Mouse (Mus musculus) heart, embryonic 16.5 days (tissue): Measurements from ENCODE around the gene Klhdc7b. TPM values are rescaled to one million over a fixed set of nuclear protein-coding genes. Genes with fewer than 3 reads are reported as not detected.

Experiments
- polyA plus RNA-seq: library from polyadenylated mRNA; unstranded; fragments of >200 nt; fragmentation: Nextera tagmentation; extraction: Ambion mirVana; gene quantifications from 2 replicates; pipeline ENCODE4 v1.2.1, GENCODE M21; 2015

Gene Klhdc7b
- polyA plus RNA-seq, 1 experiment from 2014 or later = not detected

Other genes starting within 250 kb of the Klhdc7b start
- 17.7 and 18.4 TPM in 2 replicates for gene Mapk12, start 244.2 kb upstream of the Klhdc7b start, polyA plus RNA-seq
- 3.6 and 4.1 TPM in 2 replicates for gene Mapk11, start 235.3 kb upstream of the Klhdc7b start, polyA plus RNA-seq
- gene Plxnb2, start 204.1 kb upstream of the Klhdc7b start, polyA plus RNA-seq = 91.8 and 104 TPM in 2 replicates
- 18.9 and 19.0 TPM in 2 replicates for gene Dennd6b, start 188.4 kb upstream of the Klhdc7b start, polyA plus RNA-seq
- 18.2 and 21.3 TPM in 2 replicates for gene Ppp6r2, start 173.4 kb upstream of the Klhdc7b start, polyA plus RNA-seq
- 43.0 and 43.6 TPM in 2 replicates for gene Sbf1, start 69.6 kb upstream of the Klhdc7b start, polyA plus RNA-seq
- gene Adm2, start 62.2 kb upstream of the Klhdc7b start, polyA plus RNA-seq = 0.19 and 0.42 TPM in 2 replicates
- not detected in 2 replicates for gene Miox, start 50.5 kb upstream of the Klhdc7b start, polyA plus RNA-seq
- gene Lmf2, start 29.3 kb upstream of the Klhdc7b start, polyA plus RNA-seq = 54.5 and 56.5 TPM in 2 replicates
- gene Ncaph2, start 29.2 kb upstream of the Klhdc7b start, polyA plus RNA-seq = 101 and 108 TPM in 2 replicates
- gene Sco2, start 11.1 kb upstream of the Klhdc7b start, polyA plus RNA-seq = 10.0 and 11.9 TPM in 2 replicates
- 0.92 and 0.97 TPM in 2 replicates for gene Tymp, start 7.9 kb upstream of the Klhdc7b start, polyA plus RNA-seq
- 1.8 and 1.9 TPM in 2 replicates for gene Odf3b, start 5.6 kb upstream of the Klhdc7b start, polyA plus RNA-seq
- gene Syce3, start 25.6 kb downstream of the Klhdc7b start, polyA plus RNA-seq = not detected in 2 replicates
- 241 and 243 TPM in 2 replicates for gene Cpt1b, start 40.9 kb downstream of the Klhdc7b start, polyA plus RNA-seq
- 3.8 and 4.1 TPM in 2 replicates for gene C730034F03Rik, start 44.7 kb downstream of the Klhdc7b start, polyA plus RNA-seq
- gene Gm44502, start 44.8 kb downstream of the Klhdc7b start, polyA plus RNA-seq = 0.19 and 0.35 TPM in 2 replicates
- 80.5 and 84.9 TPM in 2 replicates for gene Chkb, start 45.0 kb downstream of the Klhdc7b start, polyA plus RNA-seq
- 0.11 and 0.29 TPM in 2 replicates for gene Mapk8ip2, start 69.0 kb downstream of the Klhdc7b start, polyA plus RNA-seq
- 15.9 and 17.3 TPM in 2 replicates for gene Arsa, start 92.5 kb downstream of the Klhdc7b start, polyA plus RNA-seq
- gene Shank3, start 114.7 kb downstream of the Klhdc7b start, polyA plus RNA-seq = 1.6 and 2.0 TPM in 2 replicates
- gene Acr, start 183.4 kb downstream of the Klhdc7b start, polyA plus RNA-seq = 0.16 and 0.22 TPM in 2 replicates
- 20.0 and 21.8 TPM in 2 replicates for gene Rabl2, start 207.0 kb downstream of the Klhdc7b start, polyA plus RNA-seq